In genomic region chr1:141338073-141338472, GRCm38 (mm10) we compare ENCODE assay signal across 14 mouse cellular contexts.
"Had no signal": no experiment of that assay in that cellular context is flagged by ENCODE, and none has a peak within 500 bp of the region (broad histone marks: within the 10 kb centered on the region; RNA-seq: fewer than 3 reads in every experiment).

No protein-coding gene starts in this region.

- ATAC-seq: liver, postnatal 0 days; midbrain, embryonic 16.5 days had no signal

- H3K9me3 ChIP-seq: kidney, embryonic 15.5 days; limb, embryonic 12.5 days; liver, embryonic 13.5 days; lung, embryonic 15.5 days; midbrain, embryonic 12.5 days; neural tube, embryonic 13.5 days; stomach, embryonic 15.5 days had no signal

- H3K4me1 ChIP-seq: kidney, embryonic 15.5 days; limb, embryonic 12.5 days; liver, embryonic 13.5 days; lung, embryonic 15.5 days; midbrain, embryonic 12.5 days; neural tube, embryonic 13.5 days; stomach, embryonic 15.5 days had no signal

- H3K9ac ChIP-seq: kidney, embryonic 15.5 days; limb, embryonic 12.5 days; liver, embryonic 13.5 days; liver, postnatal 0 days; lung, embryonic 15.5 days; midbrain, embryonic 12.5 days; neural tube, embryonic 13.5 days; stomach, embryonic 15.5 days had no signal

- DNase-seq: kidney, postnatal 14 days; liver; liver, embryonic 13.5 days; liver, postnatal 0 days; lung, postnatal 14 days; right cerebral cortex, postnatal 14 days; thymus, postnatal 36 days had no signal

- H3K4me3 ChIP-seq: kidney, embryonic 15.5 days; limb, embryonic 12.5 days; liver, embryonic 13.5 days; lung, embryonic 15.5 days; midbrain, embryonic 12.5 days; neural tube, embryonic 13.5 days; stomach, embryonic 15.5 days had no signal

- H3K4me2 ChIP-seq: kidney, embryonic 15.5 days; limb, embryonic 12.5 days; liver, embryonic 13.5 days; lung, embryonic 15.5 days; midbrain, embryonic 12.5 days; neural tube, embryonic 13.5 days; stomach, embryonic 15.5 days had no signal

- H3K27ac ChIP-seq: kidney, embryonic 15.5 days; limb, embryonic 12.5 days; liver, embryonic 13.5 days; lung, embryonic 15.5 days; midbrain, embryonic 12.5 days; neural tube, embryonic 13.5 days; stomach, embryonic 15.5 days had no signal

- H3K36me3 ChIP-seq: kidney, embryonic 15.5 days; limb, embryonic 12.5 days; liver, embryonic 13.5 days; lung, embryonic 15.5 days; midbrain, embryonic 12.5 days; neural tube, embryonic 13.5 days; stomach, embryonic 15.5 days had no signal

- H3K27me3 ChIP-seq: kidney, embryonic 15.5 days; limb, embryonic 12.5 days; liver, embryonic 13.5 days; lung, embryonic 15.5 days; midbrain, embryonic 12.5 days; neural tube, embryonic 13.5 days; stomach, embryonic 15.5 days had no signal
